ENCODE assay signal across 8 mouse cellular contexts in genomic region chr2:21142204-21142580, GRCm38 (mm10).
DNase-seq lines count a peak whose midpoint lies in the region; ATAC-seq and TF ChIP-seq lines count a peak whose summit lies in the region.

No protein-coding gene starts in this region.

- no peaks in the 10 kb centered on the region for H3K9me3 ChIP-seq in hindbrain, postnatal 0 days (ENCODE audit: low read length)
- peaks cover 11% of the 10 kb centered on the region for H3K9me3 ChIP-seq in midbrain, embryonic 12.5 days
- H3K9me3 ChIP-seq in stomach, embryonic 15.5 days = no peaks in the 10 kb centered on the region

- no peaks in the 10 kb centered on the region for H3K27me3 ChIP-seq in hindbrain, postnatal 0 days (ENCODE audit: insufficient read depth, low read length)
- H3K27me3 ChIP-seq in midbrain, embryonic 12.5 days = no peaks in the 10 kb centered on the region
- H3K27me3 ChIP-seq in stomach, embryonic 15.5 days (replicated peaks) = no peaks in the 10 kb centered on the region

- H3K36me3 ChIP-seq in hindbrain, postnatal 0 days (ENCODE audit: insufficient read depth, low read length) = no peaks in the 10 kb centered on the region
- H3K36me3 ChIP-seq in midbrain, embryonic 12.5 days = no peaks in the 10 kb centered on the region
- H3K36me3 ChIP-seq in stomach, embryonic 15.5 days = no peaks in the 10 kb centered on the region

- H3K27ac ChIP-seq in hindbrain, postnatal 0 days = peak overlapping the region; percentile 94
- peak overlapping the region; percentile 92 for H3K27ac ChIP-seq in midbrain, embryonic 12.5 days (replicated peaks)
- peak overlapping the region; percentile 48; the same call in 1 of the 2 replicates for H3K27ac ChIP-seq in stomach, embryonic 15.5 days

- no peak for TF ChIP-seq CTCF in hindbrain, postnatal 0 days (IDR thresholded peaks at IDR 0.05; ENCODE audit: low read depth)

- H3K9ac ChIP-seq in hindbrain, postnatal 0 days (replicated peaks; ENCODE audit: low read length) = peak overlapping the region; percentile 87
- peak overlapping the region; percentile 79 for H3K9ac ChIP-seq in midbrain, embryonic 12.5 days (replicated peaks)
- H3K9ac ChIP-seq in stomach, embryonic 15.5 days = peak overlapping the region; percentile 33; the same call in 1 of the 2 replicates

- under 1% methylated on average over 15 of the region's 15 CpGs for WGBS in hindbrain, postnatal 0 days
- under 1% methylated on average over 14 of the region's 15 CpGs for WGBS in midbrain, embryonic 12.5 days
- under 1% methylated on average over 15 of the region's 15 CpGs for WGBS in stomach, embryonic 15.5 days

- H3K4me2 ChIP-seq in hindbrain, postnatal 0 days (ENCODE audit: low read depth, low read length) = peak overlapping the region; percentile 98
- H3K4me2 ChIP-seq in midbrain, embryonic 12.5 days (replicated peaks) = peak overlapping the region; percentile 88
- peak overlapping the region; percentile 100 for H3K4me2 ChIP-seq in stomach, embryonic 15.5 days

- intact Hi-C loops in left cerebral cortex, postnatal 4 days (cut with DNase I) = loop anchor here (5.0 kb wide), 1 partner anchor 175 kb away; the partner anchor contains the start of gene Arhgap21

- H3K4me3 ChIP-seq in hindbrain, postnatal 0 days (ENCODE audit: low read length) = peak overlapping the region; percentile 58
- H3K4me3 ChIP-seq in midbrain, embryonic 12.5 days = peak overlapping the region; percentile 53
- H3K4me3 ChIP-seq in stomach, embryonic 15.5 days (replicated peaks) = peak overlapping the region; percentile 53

- peak; percentile 84 for DNase-seq in adrenal gland, postnatal 10 days
- DNase-seq in cerebellum, postnatal 4 days (ENCODE audit: low spot score in 2 of 2) = peak; percentile 60 to 90
- DNase-seq in gastrocnemius, postnatal 10 days = peak; percentile 83
- DNase-seq in hindbrain, postnatal 0 days (ENCODE audit: low spot score) = peak; percentile 88
- DNase-seq in left cerebral cortex, postnatal 4 days = peak; percentile 90
- DNase-seq in spleen, postnatal 14 days (ENCODE audit: low spot score in 2 of 2) = no peak

- ATAC-seq in hindbrain, postnatal 0 days = peak; percentile 84; the same call in 1 of the 2 replicates
- ATAC-seq in midbrain, embryonic 12.5 days (ENCODE audit: low FRiP score, low read depth) = peak; percentile 75
- peak; percentile 77 for ATAC-seq in stomach, embryonic 15.5 days (ENCODE audit: insufficient read depth, low FRiP score, low read depth)

- H3K4me1 ChIP-seq in hindbrain, postnatal 0 days (ENCODE audit: insufficient read depth, low read length) = peaks cover 11% of the 10 kb centered on the region
- peaks cover 20% of the 10 kb centered on the region for H3K4me1 ChIP-seq in midbrain, embryonic 12.5 days
- peaks cover 8% of the 10 kb centered on the region for H3K4me1 ChIP-seq in stomach, embryonic 15.5 days

Comparison
In these comparisons a context has a peak if more than half of its experiments do, and no peak if none do; other contexts are left out.
1. DNase-seq: peak in adrenal gland, postnatal 10 days (single experiment), cerebellum, postnatal 4 days (2 of 2), gastrocnemius, postnatal 10 days (single experiment), hindbrain, postnatal 0 days (single experiment) and left cerebral cortex, postnatal 4 days (single experiment); none in spleen, postnatal 14 days (0 of 2).
2. H3K9ac ChIP-seq: peak in every context shown above with its lines; median percentile 87 in hindbrain, postnatal 0 days; 79 in midbrain, embryonic 12.5 days; 33 in stomach, embryonic 15.5 days.
3. Peak in every context shown above with its lines, with median percentiles within 50 percentile points of each other: ATAC-seq, H3K27ac ChIP-seq, H3K4me2 ChIP-seq and H3K4me3 ChIP-seq.